Mouse (Mus musculus) lung, embryonic 14.5 days (tissue): ENCODE data around the gene Rassf5. TPM values are rescaled to one million over a fixed set of nuclear protein-coding genes. Genes with fewer than 3 reads are reported as not detected.
"Not testable (repeated sequence)": the region's sequence is repeated elsewhere in the genome, so short reads cannot be mapped to it uniquely, and the experiment has no call there.

Experiments used
- ATAC-seq: fragments of 200-750 bp; cut with Nextera tagmentation; 2 replicates; pipeline ENCODE4 v1.8.0; 2017; ENCODE audit warnings: mild to moderate bottlenecking, moderate TSS enrichment, moderate library complexity; ENCODE audit not compliant: insufficient read depth
- DNase-seq: peaks from one replicate; pipeline ENCODE4 v3.0.0-alpha.2; 2015
- H3K27ac ChIP-seq: fragments of 300-500 bp; sonication (generic); 2 replicates; pipeline ENCODE4 v1.5.1; 2014; ENCODE audit warnings: low read depth, mild to moderate bottlenecking, moderate library complexity
- H3K27me3 ChIP-seq: fragments of 300-500 bp; sonication (generic); 2 replicates; pipeline ENCODE4 v1.6.1; 2014; ENCODE audit warnings: low read length, control low read depth; ENCODE audit not compliant: insufficient read depth
- H3K36me3 ChIP-seq: fragments of 300-500 bp; sonication (generic); 2 replicates; pipeline ENCODE4 v1.6.1; 2014; ENCODE audit warnings: control low read depth; ENCODE audit not compliant: insufficient read depth
- H3K4me1 ChIP-seq: fragments of 300-500 bp; sonication (generic); 2 replicates; pipeline ENCODE4 v1.6.1; 2014; ENCODE audit warnings: antibody characterized with exemption, control low read depth; ENCODE audit not compliant: insufficient read depth
- H3K4me2 ChIP-seq: fragments of 300-500 bp; sonication (generic); 2 replicates; pipeline ENCODE4 v1.6.1; 2014; ENCODE audit warnings: mild to moderate bottlenecking
- H3K4me3 ChIP-seq: fragments of 300-500 bp; sonication (generic); 2 replicates; pipeline ENCODE4 v1.5.1; 2014; ENCODE audit warnings: low read depth, low read length
- H3K9ac ChIP-seq: fragments of 300-500 bp; sonication (generic); 2 replicates; pipeline ENCODE4 v1.6.1; 2014
- H3K9me3 ChIP-seq: fragments of 300-500 bp; sonication (generic); 2 replicates; pipeline ENCODE4 v1.6.1; 2016; ENCODE audit warnings: low read depth, low read length, control low read depth
- CTCF ChIP-seq: IDR thresholded peaks from 2 replicates; pipeline ENCODE4 v1.5.1; 2016; ENCODE audit warnings: antibody characterized with exemption, low read depth
- WGBS: fragments of 180-500 bp; shearing (Covaris S2); extraction: QIAGEN DNeasy Blood & Tissue Kit; methylation state at CpG from one replicate; pipeline ENCODE4 v1.1.7; 2014; 5-methylcytosine and 5-hydroxymethylcytosine counted together
- polyA plus RNA-seq: library from polyadenylated mRNA; unstranded; fragments of >200 nt; fragmentation: Nextera tagmentation; extraction: Ambion mirVana; gene quantifications from 2 replicates; pipeline ENCODE4 v1.2.1, GENCODE M21; 2014

The Rassf5 gene
- polyA plus RNA-seq, 1 experiment from 2014 or later, result 3.1 TPM

DNA sequence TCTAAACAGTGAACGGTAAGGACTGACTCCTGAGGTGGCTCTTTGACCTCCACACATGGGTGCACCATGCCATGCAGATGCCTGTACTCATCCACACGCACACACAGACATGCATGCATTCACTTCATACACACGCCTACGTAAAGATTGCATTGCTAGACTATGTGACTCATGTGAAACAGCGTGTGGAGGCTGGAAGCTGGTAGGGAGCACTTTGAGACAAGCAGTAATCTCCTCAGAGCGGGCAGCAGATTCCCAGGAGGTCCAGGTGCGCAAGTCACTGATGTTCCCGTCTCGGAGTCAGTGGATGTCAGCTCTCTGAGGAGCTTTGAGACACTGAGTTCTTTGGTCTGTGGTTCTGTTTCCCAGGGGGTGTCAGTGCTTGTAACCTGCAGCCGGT, 77.4 kb downstream of the Rassf5 start:
- DNase-seq, result no peak
- TF ChIP-seq CTCF, result no peak
- no peak for ATAC-seq
- H3K4me2 ChIP-seq, result no peak overlapping the region
- H3K4me1 ChIP-seq, result no peaks in the 10 kb centered on the region
- H3K27me3 ChIP-seq, result no peaks in the 10 kb centered on the region
- H3K4me3 ChIP-seq, result no peak overlapping the region
- no peak overlapping the region for H3K27ac ChIP-seq
- peaks cover 98% of the 10 kb centered on the region for H3K36me3 ChIP-seq
- H3K9me3 ChIP-seq, result no peaks in the 10 kb centered on the region
- H3K9ac ChIP-seq, result no peak overlapping the region
- WGBS, result 93% methylated on average over 10 of the region's 10 CpGs

DNA sequence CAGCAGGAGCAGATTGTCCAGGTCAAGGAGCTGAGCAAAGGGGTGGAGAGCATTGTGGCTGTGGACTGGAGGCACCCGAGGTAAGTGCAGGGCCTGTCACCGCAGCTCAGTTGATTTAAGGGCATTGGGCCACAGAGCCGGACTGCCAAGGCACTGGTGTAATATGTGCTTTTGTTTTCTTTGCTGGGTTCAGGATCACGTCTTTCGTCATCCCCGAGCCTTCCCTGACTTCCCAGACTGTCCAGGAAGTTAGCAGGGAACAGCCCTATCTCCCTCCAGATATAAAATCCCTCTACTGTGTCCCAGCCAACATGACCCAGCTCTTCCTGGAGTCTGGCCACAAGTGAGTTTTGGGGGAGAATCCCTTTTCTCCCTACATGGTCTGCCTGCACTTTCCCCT, 80.6 kb downstream of the Rassf5 start:
- no peak overlapping the region for H3K27ac ChIP-seq
- H3K27me3 ChIP-seq, result no peaks in the 10 kb centered on the region
- H3K9me3 ChIP-seq, result no peaks in the 10 kb centered on the region
- TF ChIP-seq CTCF, result no peak
- H3K4me2 ChIP-seq, result no peak overlapping the region
- H3K36me3 ChIP-seq, result peaks cover 89% of the 10 kb centered on the region
- no peak overlapping the region for H3K4me3 ChIP-seq
- 85% methylated on average over 6 of the region's 6 CpGs for WGBS
- no peaks in the 10 kb centered on the region for H3K4me1 ChIP-seq
- no peak overlapping the region for H3K9ac ChIP-seq
- ATAC-seq (no peak), DNase-seq (no peak)

DNA sequence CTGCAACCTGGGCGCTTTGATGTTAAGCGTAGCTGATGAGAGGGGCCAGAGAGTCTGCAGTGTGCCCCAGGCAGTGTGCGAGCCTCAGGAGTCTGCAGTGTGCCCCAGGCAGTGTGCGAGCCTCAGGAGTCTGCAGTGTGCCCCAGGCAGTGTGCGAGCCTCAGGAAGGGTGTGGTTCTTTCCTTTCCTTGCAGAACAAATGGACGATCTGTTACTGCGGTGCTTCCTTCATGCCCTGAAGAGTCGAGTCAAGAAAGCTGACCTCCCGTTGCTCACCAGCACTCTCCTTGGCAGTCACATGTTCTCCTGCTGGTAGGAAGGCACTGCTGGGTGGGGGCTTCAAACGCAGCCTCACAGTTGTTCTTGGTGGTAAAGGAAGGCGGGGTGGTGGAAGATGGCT, 84.0 kb downstream of the Rassf5 start:
- Histone ChIP-seq H3K9ac (no peak overlapping the region), H3K4me3 (no peak overlapping the region), H3K36me3 (peaks cover 70% of the 10 kb centered on the region), H3K27ac (no peak overlapping the region), H3K9me3 (no peaks in the 10 kb centered on the region), H3K4me1 (no peaks in the 10 kb centered on the region), H3K27me3 (no peaks in the 10 kb centered on the region), H3K4me2 (no peak overlapping the region)
- 85% methylated on average over 11 of the region's 11 CpGs for WGBS
- no peak for TF ChIP-seq CTCF
- DNase-seq, result no peak
- ATAC-seq, result no peak

DNA sequence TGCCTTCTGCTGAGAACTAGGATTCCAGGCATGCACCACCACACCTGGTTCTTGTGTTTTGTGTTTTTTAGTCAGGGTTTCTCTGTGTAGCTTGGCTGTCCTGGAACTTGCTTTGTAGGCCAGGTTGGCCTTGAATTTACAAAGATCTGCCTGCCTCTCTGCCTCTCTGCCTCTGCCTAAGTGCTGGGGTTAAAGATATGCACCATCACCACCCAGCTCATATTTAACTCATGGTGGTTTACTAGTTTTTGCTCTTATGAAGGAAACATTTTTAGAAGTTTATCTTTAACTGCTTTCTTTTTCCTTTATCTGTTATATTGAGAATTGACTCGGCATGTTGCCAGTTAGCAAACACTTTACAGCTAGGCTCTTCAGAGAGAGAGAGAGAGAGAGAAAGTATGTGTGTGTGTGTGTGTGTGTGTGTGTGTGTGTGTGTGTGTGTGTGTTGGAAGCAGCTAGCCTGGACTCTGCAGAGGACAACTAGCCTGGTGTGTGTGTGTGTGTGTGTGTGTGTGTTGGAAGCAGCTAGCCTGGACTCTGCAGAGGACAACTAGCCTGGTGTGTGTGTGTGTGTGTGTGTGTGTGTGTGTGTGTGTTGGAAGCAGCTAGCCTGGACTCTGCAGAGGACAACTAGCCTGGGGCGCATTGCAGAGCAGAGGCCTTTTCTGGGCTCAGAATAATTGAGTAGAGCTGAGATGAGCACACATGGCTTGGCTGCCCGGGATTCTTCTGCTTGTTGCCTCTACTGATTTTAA, 85.3 kb downstream of the Rassf5 start:
- H3K36me3 ChIP-seq, result peaks cover 62% of the 10 kb centered on the region
- H3K27me3 ChIP-seq, H3K27ac ChIP-seq, H3K9me3 ChIP-seq, H3K9ac ChIP-seq, H3K4me1 ChIP-seq, H3K4me2 ChIP-seq, H3K4me3 ChIP-seq: not testable (repeated sequence)
- whole genome bisulfite sequencing, result 85% methylated on average over 3 of the region's 3 CpGs
- DNase-seq (peak; percentile 50), ATAC-seq (peak; percentile 68; the same call in 1 of the 2 replicates)

DNA sequence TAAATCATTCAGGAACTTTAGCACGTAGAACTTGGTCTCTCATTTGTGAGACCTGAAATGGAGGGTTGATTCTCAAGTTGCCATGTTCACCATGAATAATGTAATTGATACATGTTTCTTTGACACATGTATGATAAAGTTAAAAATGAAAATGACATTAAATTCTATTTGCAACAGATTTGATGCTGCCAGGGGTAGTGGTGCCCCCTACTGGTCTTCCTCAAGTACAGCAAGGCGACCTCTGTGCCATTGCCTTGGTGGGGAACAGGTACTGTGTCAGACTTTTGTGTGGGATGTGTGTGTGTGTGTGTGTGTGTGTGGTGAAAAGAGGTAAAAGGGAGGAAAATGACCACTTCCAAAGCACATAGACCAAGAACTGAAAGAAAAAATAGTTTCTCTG, 89.6 kb downstream of the Rassf5 start:
- H3K4me1 ChIP-seq, result peaks cover 6% of the 10 kb centered on the region; the same call in 1 of the 2 replicates
- ATAC-seq (no peak), DNase-seq (peak; percentile 74)
- 40% methylated on average over 2 of the region's 2 CpGs for WGBS
- H3K36me3 ChIP-seq, result peaks cover 24% of the 10 kb centered on the region
- no peak overlapping the region for H3K4me3 ChIP-seq
- peak; percentile 88 for TF ChIP-seq CTCF
- no peaks in the 10 kb centered on the region for H3K9me3 ChIP-seq
- no peak overlapping the region for H3K27ac ChIP-seq
- no peaks in the 10 kb centered on the region for H3K27me3 ChIP-seq
- H3K9ac ChIP-seq, result no peak overlapping the region
- no peak overlapping the region for H3K4me2 ChIP-seq

DNA sequence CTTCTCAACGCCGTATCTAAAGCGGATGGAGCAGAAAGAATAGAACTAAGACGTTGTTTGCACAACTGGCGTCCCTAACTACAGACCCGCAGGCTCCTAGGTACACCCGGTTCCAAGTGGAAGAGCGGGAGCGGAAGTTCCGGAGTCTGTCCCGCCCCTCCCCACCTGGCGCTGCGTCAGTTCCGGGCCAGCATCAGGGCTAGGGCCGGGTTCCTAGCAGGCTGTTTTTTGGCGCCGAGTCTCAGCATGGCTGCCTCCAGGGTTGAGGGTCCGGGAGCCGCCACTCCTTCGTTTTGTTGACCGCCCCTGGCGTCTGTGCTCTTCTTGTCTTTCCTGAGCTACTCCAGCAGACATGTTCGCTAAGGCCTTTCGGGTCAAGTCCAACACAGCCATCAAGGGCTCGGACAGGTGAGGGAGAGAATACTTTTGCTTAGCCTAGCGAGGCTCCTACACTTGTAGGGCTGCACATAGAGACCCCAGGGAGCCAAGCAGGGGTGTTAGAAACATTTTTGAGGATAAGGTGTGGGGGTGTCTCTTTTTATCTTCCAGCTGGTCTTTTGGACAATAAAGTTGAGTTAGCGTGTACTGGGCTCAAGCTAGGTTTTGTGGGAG, 91.9 kb downstream of the Rassf5 start, which contains the start of gene Eif2d:
Gene Eif2d (plus strand): TSS at position 164 of the 612 bp plus-strand sequence.
- TF ChIP-seq CTCF, result no peak
- H3K27me3 ChIP-seq, result no peaks in the 10 kb centered on the region
- peak; percentile 99 for ATAC-seq
- peaks cover 6% of the 10 kb centered on the region; the same call in 1 of the 2 replicates for H3K4me1 ChIP-seq
- H3K36me3 ChIP-seq, result peaks cover 7% of the 10 kb centered on the region; the same call in 1 of the 2 replicates
- peak within 1 kb of the TSS; percentile 89 for H3K4me2 ChIP-seq
- 0 out of 2 replicates have a peak within 1 kb of the TSS, but pooled peaks have one; percentile 16 for H3K27ac ChIP-seq
- H3K4me3 ChIP-seq, result peak within 1 kb of the TSS; percentile 79
- peak; percentile 93 for DNase-seq
- under 1% methylated on average over 27 of the region's 27 CpGs for WGBS
- H3K9ac ChIP-seq, result peak within 1 kb of the TSS; percentile 68
- H3K9me3 ChIP-seq, result no peaks in the 10 kb centered on the region

DNA sequence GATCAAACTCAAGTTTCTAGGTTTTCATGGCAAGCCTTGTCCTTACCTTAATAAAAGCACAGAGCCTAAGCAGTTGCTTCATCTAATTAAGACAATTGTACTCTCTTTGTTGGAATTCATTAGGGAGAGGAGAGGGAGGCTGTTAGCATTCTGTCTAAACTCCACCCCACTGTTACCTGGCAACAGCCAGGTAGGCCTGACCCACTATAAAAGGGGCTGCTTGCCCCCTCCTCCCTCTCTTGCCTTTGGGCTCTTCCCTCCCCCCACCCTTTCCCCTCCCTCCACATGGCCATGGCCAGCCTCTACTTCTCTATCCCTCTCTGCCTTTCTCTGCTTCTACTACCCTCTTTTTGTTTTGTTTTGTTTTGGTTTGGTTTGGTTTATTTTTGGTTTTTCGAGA, 95.6 kb downstream of the Rassf5 start:
- H3K4me1 ChIP-seq, result peaks cover 6% of the 10 kb centered on the region; the same call in 1 of the 2 replicates
- WGBS, result 43% methylated on average over 1 of the region's 1 CpGs
- no peaks in the 10 kb centered on the region for H3K9me3 ChIP-seq
- ATAC-seq (no peak), DNase-seq (no peak)
- no peak overlapping the region for H3K27ac ChIP-seq
- no peak overlapping the region for H3K4me3 ChIP-seq
- no peaks in the 10 kb centered on the region for H3K27me3 ChIP-seq
- no peaks in the 10 kb centered on the region for H3K36me3 ChIP-seq
- no peak for TF ChIP-seq CTCF
- no peak overlapping the region for H3K9ac ChIP-seq
- H3K4me2 ChIP-seq, result no peak overlapping the region
